Mouse (Mus musculus): ENCODE data around the gene Cerkl.

GRCm38 (mm10) chr2:79290149-79290548, 166.4 kb downstream of the Cerkl start:
- TF ChIP-seq CTCF (IDR thresholded peaks at IDR 0.05; ENCODE audit: borderline replicate concordance, insufficient read depth, low read depth, low read length): no peak
- no peak for TF ChIP-seq POLR2A (IDR thresholded peaks at IDR 0.05; ENCODE audit: borderline replicate concordance, insufficient read depth, low read length)

Measured in cerebellum, adult 2 months (tissue).